Mouse (Mus musculus) CH12.LX (cell line): ENCODE measurements at regions not wholly inside any gene's neighbourhood (a gene's known extent, or its start where the extent isn't known, plus 50 kb on each side); places are given as distances from the start of the nearest gene placed in this dataset.
A peak's percentile ranks its signal among the peaks of the same experiment; 100 is the strongest.

Experiments used
- DNase-seq: peaks from one replicate; pipeline ENCODE4 v3.0.0-alpha.2; 2013; ENCODE audit errors: extremely low read depth
- H3K27ac ChIP-seq: 2 replicates; pipeline ENCODE4 v1.5.1; 2012; ENCODE audit warnings: low read depth, mild to moderate bottlenecking, control low read depth, moderate library complexity; ENCODE audit not compliant: insufficient read depth
- H3K27me3 ChIP-seq: replicated peaks from 2 replicates; pipeline ENCODE3; 2012; ENCODE audit warnings: inconsistent platforms
- H3K36me3 ChIP-seq, 2 experiments: replicated peaks in 1 of 2; 2 replicates each; pipeline versions ENCODE3 to v1.6.1; 2012; ENCODE audit warnings: inconsistent platforms in 1 of 2, low read length in 1 of 2, mild to moderate bottlenecking in 1 of 2, mixed read lengths in 1 of 2, moderate library complexity in 1 of 2; ENCODE audit not compliant: control insufficient read depth in 1 of 2, insufficient read depth in 1 of 2
- H3K4me1 ChIP-seq, 2 experiments: 2 replicates each; pipeline ENCODE4 v1.6.1; 2012; ENCODE audit warnings: inconsistent platforms in 1 of 2, moderate library complexity in 1 of 2; ENCODE audit not compliant: insufficient read depth in 2 of 2, control insufficient read depth in 1 of 2
- H3K4me2 ChIP-seq: 2 replicates; pipeline ENCODE4 v1.6.1; 2012; ENCODE audit warnings: low read depth, mild to moderate bottlenecking, control low read depth; ENCODE audit not compliant: poor library complexity, insufficient read depth, severe bottlenecking
- H3K4me3 ChIP-seq, 3 experiments: fragments of 150-350 bp in 1 of 3; sonication (generic) in 1 of 3; replicated peaks in 1 of 3; 2 replicates each; pipeline versions ENCODE3 to v1.5.1; 2011 to 2012; ENCODE audit warnings: low read depth in 2 of 3, low read length in 2 of 3, mild to moderate bottlenecking in 2 of 3, moderate library complexity in 2 of 3, control low read depth in 1 of 3, improper control_type of control experiment in 1 of 3, inconsistent platforms in 1 of 3, mixed read lengths in 1 of 3; ENCODE audit not compliant: poor library complexity in 1 of 3
- H3K79me2 ChIP-seq: replicated peaks from 2 replicates; pipeline ENCODE4 v1.6.1; 2012; ENCODE audit warnings: mild to moderate bottlenecking, moderate library complexity; ENCODE audit not compliant: control insufficient read depth, poor library complexity, insufficient read depth, severe bottlenecking; ENCODE audit errors: extremely low read depth
- H3K9ac ChIP-seq: 2 replicates; pipeline ENCODE4 v1.6.1; 2012; ENCODE audit warnings: low read depth, mild to moderate bottlenecking, control low read depth, moderate library complexity; ENCODE audit not compliant: insufficient read depth
- H3K9me3 ChIP-seq: replicated peaks from 2 replicates; pipeline ENCODE3; 2012; ENCODE audit warnings: low read length, inconsistent platforms, mixed read lengths
- EP300 ChIP-seq: IDR thresholded peaks from 2 replicates; pipeline ENCODE4 v1.6.1; 2011; ENCODE audit warnings: low read length, improper control_type of control experiment
- ETS1 ChIP-seq: conservative IDR thresholded peaks from 2 replicates; pipeline ENCODE4 v1.6.1; 2012; ENCODE audit warnings: low read depth, mild to moderate bottlenecking, inconsistent platforms, low read length, improper control_type of control experiment, moderate library complexity
- GABPA ChIP-seq: IDR thresholded peaks from 2 replicates; pipeline ENCODE4 v1.6.1; 2012; ENCODE audit warnings: low read depth, low read length, improper control_type of control experiment, inconsistent platforms; ENCODE audit not compliant: insufficient replicate concordance
- HCFC1 ChIP-seq: IDR thresholded peaks from 2 replicates; pipeline ENCODE4 v1.6.1; 2012; ENCODE audit warnings: low read depth, mild to moderate bottlenecking, inconsistent platforms, low read length, improper control_type of control experiment
- IRF4 ChIP-seq: IDR thresholded peaks from 2 replicates; pipeline ENCODE4 v1.6.1; 2014; ENCODE audit warnings: low read depth, mild to moderate bottlenecking, inconsistent platforms, low read length, improper control_type of control experiment
- JUN ChIP-seq: IDR thresholded peaks from 2 replicates; pipeline ENCODE4 v1.6.1; 2011; ENCODE audit warnings: low read depth, mild to moderate bottlenecking, low read length, improper control_type of control experiment, moderate library complexity; ENCODE audit not compliant: insufficient read depth
- JUND ChIP-seq: conservative IDR thresholded peaks from 2 replicates; pipeline ENCODE4 v1.6.1; 2011; ENCODE audit warnings: low read depth, low read length, improper control_type of control experiment
- MAFK ChIP-seq: IDR thresholded peaks from 2 replicates; pipeline ENCODE4 v1.6.1; 2011; ENCODE audit warnings: low read length, improper control_type of control experiment; ENCODE audit not compliant: insufficient replicate concordance
- MXI1 ChIP-seq: IDR thresholded peaks from 2 replicates; pipeline ENCODE4 v1.6.1; 2011; ENCODE audit warnings: mild to moderate bottlenecking, low read depth, low read length, improper control_type of control experiment
- PAX5 ChIP-seq: IDR thresholded peaks from 2 replicates; pipeline ENCODE4 v1.6.1; 2012; ENCODE audit warnings: low read length, inconsistent platforms, mixed read lengths
- SIN3A ChIP-seq: IDR thresholded peaks from 2 replicates; pipeline ENCODE4 v1.6.1; 2012; ENCODE audit warnings: low read length, improper control_type of control experiment, inconsistent platforms
- TCF12 ChIP-seq: IDR thresholded peaks from 2 replicates; pipeline ENCODE4 v1.6.1; 2014; ENCODE audit warnings: low read depth, mild to moderate bottlenecking, inconsistent platforms, low read length, improper control_type of control experiment
- USF1 ChIP-seq: IDR thresholded peaks from 2 replicates; pipeline ENCODE4 v1.6.1; 2014; ENCODE audit warnings: low read depth, mild to moderate bottlenecking, inconsistent platforms, low read length, improper control_type of control experiment
- ZKSCAN1 ChIP-seq: IDR thresholded peaks from 2 replicates; pipeline ENCODE4 v1.6.1; 2012; ENCODE audit warnings: low read depth, inconsistent platforms, low read length, improper control_type of control experiment, borderline replicate concordance
- dilution Hi-C: fragments of 300-500 bp; cut with MboI; formaldehyde crosslinking; loops from 2 replicates; pipeline ENCODE4 v1.14.3; 2020; ENCODE audit warnings: low sequenced_read_pairs; ENCODE audit not compliant: extremely low pct_unique_long_range_greater_than_20kb, extremely low pct_ligation_motif_present
- in situ Hi-C: fragments of 300-500 bp; cut with MboI; formaldehyde crosslinking; loops from 3 replicates; pipeline ENCODE4 v1.14.3; 2019; ENCODE audit warnings: low sequenced_read_pairs, low pct_ligation_motif_present, low pct_unique_long_range_greater_than_20kb, mixed read lengths

- dilution Hi-C loops: no loop called here
- H3K27ac ChIP-seq: no peak overlapping the region
- no peaks in the 10 kb centered on the region for H3K79me2 ChIP-seq
- H3K9ac ChIP-seq: no peak overlapping the region
- H3K4me1 ChIP-seq: no peaks in the 10 kb centered on the region
- H3K36me3 ChIP-seq: peaks cover 0 to 4% of the 10 kb centered on the region in 2 experiments
- in situ Hi-C loops: no loop called here
- peaks cover 3% of the 10 kb centered on the region for H3K9me3 ChIP-seq
- no peak overlapping the region for H3K4me3 ChIP-seq
- no peak for DNase-seq
- TF ChIP-seq ZKSCAN1 (no peak), HCFC1 (no peak), IRF4 (no peak), GABPA (no peak)
- no peak overlapping the region for H3K4me2 ChIP-seq
- H3K27me3 ChIP-seq: no peaks in the 10 kb centered on the region
These were observed 853.7 kb downstream of the Kcnma1 start for GRCm38 (mm10) chr14:23160567-23160966.

GRCm38 (mm10) chr14:23150431-23150830 lies 863.9 kb downstream of the Kcnma1 start:
- H3K36me3 ChIP-seq: no peaks in the 10 kb centered on the region
- no peak for TF ChIP-seq SIN3A
- TF ChIP-seq ETS1: 0 out of 2 replicates have a peak, but pooled peaks have one; percentile 18
- TF ChIP-seq IRF4: peak; percentile 57; the same call in 1 of the 2 replicates
- TF ChIP-seq JUN: peak; percentile 63
- TF ChIP-seq EP300: peak; percentile 74
- TF ChIP-seq MAFK: no peak
- no peak for TF ChIP-seq USF1
- TF ChIP-seq GABPA: no peak
- no peak for TF ChIP-seq MXI1
- no peak; the same call in 1 of the 2 replicates for TF ChIP-seq JUND
- no peak for TF ChIP-seq TCF12
- peak; percentile 17 for DNase-seq
- H3K9ac ChIP-seq: no peak overlapping the region
- no peak overlapping the region for H3K27ac ChIP-seq
- H3K27me3 ChIP-seq: no peaks in the 10 kb centered on the region
- dilution Hi-C loops (no loop called here), in situ Hi-C loops (no loop called here)
- H3K9me3 ChIP-seq: peaks cover 2% of the 10 kb centered on the region
- no peak overlapping the region for H3K4me3 ChIP-seq
- no peaks in the 10 kb centered on the region for H3K79me2 ChIP-seq
- no peak overlapping the region for H3K4me2 ChIP-seq
- H3K4me1 ChIP-seq: peaks cover 0 to 16% of the 10 kb centered on the region in 2 experiments; a peak in 1 of 4 replicates

GRCm38 (mm10) chr14:23146981-23147380 lies 867.3 kb downstream of the Kcnma1 start:
- Histone ChIP-seq H3K9ac (no peak overlapping the region), H3K36me3 (no peaks in the 10 kb centered on the region), H3K27ac (no peak overlapping the region), H3K4me1 (peaks cover 0 to 16% of the 10 kb centered on the region in 2 experiments; a peak in 1 of 4 replicates), H3K4me3 (no peak overlapping the region), H3K79me2 (no peaks in the 10 kb centered on the region), H3K4me2 (no peak overlapping the region), H3K27me3 (no peaks in the 10 kb centered on the region), H3K9me3 (peaks cover 2% of the 10 kb centered on the region)
- dilution Hi-C loops: no loop called here
- no peak for DNase-seq
- in situ Hi-C loops: no loop called here
- TF ChIP-seq JUND: no peak
- TF ChIP-seq JUN: no peak
- TF ChIP-seq PAX5: no peak
- no peak for TF ChIP-seq SIN3A
